Mouse (Mus musculus) ES-Bruce4 (cell line): Measurements from ENCODE around the gene Gm6309.

ENCODE experiments used
- CTCF ChIP-seq: IDR thresholded peaks from one replicate; pipeline ENCODE4 v1.8.1; 2011; ENCODE audit warnings: low read depth, low read length
- EP300 ChIP-seq: IDR thresholded peaks from 2 replicates; pipeline ENCODE4 v1.6.1; 2011; ENCODE audit warnings: low read depth, low read length; ENCODE audit not compliant: insufficient read depth
- POLR2A ChIP-seq: IDR thresholded peaks from one replicate; pipeline ENCODE4 v1.8.1; 2011; ENCODE audit warnings: low read length; ENCODE audit not compliant: insufficient read depth

GRCm38 (mm10) chr5:146200580-146200979 lies 30.1 kb upstream of the Gm6309 start:
- TF ChIP-seq CTCF: no peak
- TF ChIP-seq POLR2A: no peak
- TF ChIP-seq EP300: no peak
